Mouse (Mus musculus) left cerebral cortex, adult 2 months (tissue): ENCODE measurements at regions not wholly inside any gene's neighbourhood (a gene's known extent, or its start where the extent isn't known, plus 50 kb on each side); places are given as distances from the start of the nearest gene placed in this dataset.

Experiments
- DNase-seq, 2 experiments: peaks; one replicate each; pipeline ENCODE4 v3.0.0; 2021 to 2022; ENCODE audit warnings: low spot score in 2 of 2, mixed read lengths in 1 of 2; ENCODE audit errors: extremely low spot score in 1 of 2
- H3K27ac ChIP-seq: fragments of 200-600 bp; 2 replicates; pipeline ENCODE4 v1.8.1; 2022
- H3K4me3 ChIP-seq: fragments of 200-600 bp; 2 replicates; pipeline ENCODE4 v1.8.1; 2022
- CTCF ChIP-seq: fragments of 200-600 bp; IDR thresholded peaks from 2 replicates; pipeline ENCODE4 v1.8.1; 2022; ENCODE audit warnings: antibody characterized with exemption, mild to moderate bottlenecking, moderate library complexity
- intact Hi-C: fragments of 180-260 bp; cut with DNase I; formaldehyde crosslinking; loops from one replicate; pipeline ENCODE4 v1.15.1; 2025

DNA sequence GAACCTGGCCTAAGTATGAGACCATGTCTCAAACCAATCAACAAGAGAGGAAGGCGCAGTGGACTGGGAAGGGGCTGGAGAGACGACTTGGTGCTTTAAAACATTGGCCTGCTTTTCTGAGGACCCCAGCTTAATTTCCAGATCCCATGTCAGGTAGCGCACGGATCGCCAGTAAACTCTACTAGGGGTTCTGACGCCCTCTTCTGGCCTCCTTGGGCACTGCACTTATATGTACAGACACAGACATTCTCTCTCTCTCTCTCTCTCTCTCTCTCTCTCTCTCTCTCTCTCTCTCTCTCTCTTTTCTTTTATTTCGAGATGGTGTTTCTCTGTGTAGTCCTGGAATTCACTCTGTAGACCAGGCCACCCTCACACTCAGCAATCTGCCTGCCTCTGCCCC is 60.0 kb upstream of the Zfp217 start:
- intact Hi-C loops, result no loop called here
- no peak; the same call in 1 of the 2 replicates for TF ChIP-seq CTCF
- Histone ChIP-seq H3K27ac (no peak overlapping the region), H3K4me3 (no peak overlapping the region)
- DNase-seq, result no peak

DNA sequence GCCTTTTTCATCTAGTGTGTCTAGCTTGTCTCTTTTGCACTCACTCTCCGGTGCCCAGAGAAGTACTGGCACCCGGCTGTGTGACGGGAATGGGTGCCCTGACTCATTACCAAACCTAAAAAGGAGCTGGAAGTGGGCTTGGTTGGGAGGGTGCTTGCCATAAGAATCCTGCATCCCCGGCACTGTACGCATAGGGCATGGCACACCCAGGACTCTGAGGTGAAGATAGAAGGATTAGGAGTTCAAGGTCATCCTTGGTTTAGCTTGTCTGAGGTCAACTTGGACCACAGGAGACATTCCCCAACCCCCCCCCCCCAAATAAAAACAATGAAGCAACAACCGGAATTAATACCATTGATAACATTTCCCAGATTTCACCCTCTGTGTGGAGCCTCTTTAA is 59.5 kb upstream of the Zfp217 start:
- H3K27ac ChIP-seq, result no peak overlapping the region
- TF ChIP-seq CTCF, result no peak
- DNase-seq, result no peak
- intact Hi-C loops, result no loop called here
- no peak overlapping the region for H3K4me3 ChIP-seq

DNA sequence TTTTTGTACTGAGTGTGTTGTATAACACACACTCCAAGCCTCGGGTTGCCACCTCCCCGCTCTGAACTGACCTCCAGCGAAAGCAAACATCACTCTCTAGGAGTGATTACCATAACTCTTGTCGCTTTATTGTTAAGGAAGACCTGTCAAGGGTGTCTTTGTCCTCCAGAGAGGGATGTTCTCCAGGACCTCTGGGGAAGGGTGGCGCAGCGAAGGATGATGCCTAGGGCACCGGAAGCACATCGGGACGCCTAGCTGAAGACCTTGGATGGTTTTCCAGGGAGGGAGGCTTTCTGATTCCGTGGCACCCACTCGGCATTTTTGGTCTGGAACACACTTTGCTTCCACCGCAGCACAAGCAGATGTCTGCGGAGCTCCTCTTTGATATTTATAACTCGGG is 59.0 kb upstream of the Zfp217 start:
- intact Hi-C loops, result no loop called here
- no peak for DNase-seq
- H3K27ac ChIP-seq, result no peak overlapping the region
- no peak for TF ChIP-seq CTCF
- no peak overlapping the region for H3K4me3 ChIP-seq

- DNase-seq, result no peak
- intact Hi-C loops, result no loop called here
- no peak for TF ChIP-seq CTCF
- H3K27ac ChIP-seq, result no peak overlapping the region
- H3K4me3 ChIP-seq, result no peak overlapping the region
Measured at GRCm38 (mm10) chr2:170206442-170206754, 58.5 kb upstream of the Zfp217 start.

- H3K4me3 ChIP-seq, result peak overlapping the region; percentile 32
- no peak for TF ChIP-seq CTCF
- DNase-seq, result no peak
- H3K27ac ChIP-seq, result no peak overlapping the region
- intact Hi-C loops, result no loop called here
Measured at GRCm38 (mm10) chr2:170205591-170206441, 57.9 kb upstream of the Zfp217 start.

- peak overlapping the region; percentile 32 for H3K4me3 ChIP-seq
- intact Hi-C loops, result loop anchor here (5.0 kb wide), 1 partner anchor 58 kb away; the partner anchor contains the start of gene Zfp217
- DNase-seq, result no peak
- TF ChIP-seq CTCF, result no peak
- no peak overlapping the region for H3K27ac ChIP-seq
Measured at GRCm38 (mm10) chr2:170204768-170205514, 57.0 kb upstream of the Zfp217 start.

DNA sequence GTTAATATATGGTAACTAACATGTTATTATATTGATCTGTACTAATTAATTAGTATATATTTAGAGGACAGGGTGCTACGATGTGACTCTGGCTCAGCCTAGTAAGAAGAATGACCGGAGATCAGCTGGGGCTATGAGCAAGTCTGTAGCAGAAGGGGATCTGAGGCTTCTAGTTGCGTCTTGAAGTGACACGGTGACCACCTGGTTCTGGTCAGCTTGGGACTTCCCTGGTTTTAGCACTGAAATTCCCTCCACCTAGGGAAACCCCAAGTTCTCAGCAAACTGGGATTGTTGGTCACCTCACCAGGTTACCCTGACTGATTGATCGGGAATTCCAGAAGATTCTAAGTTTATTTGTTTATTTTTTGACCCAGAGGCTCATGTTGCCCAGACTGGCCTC is 55.6 kb upstream of the Zfp217 start:
- Histone ChIP-seq H3K4me3 (no peak overlapping the region), H3K27ac (no peak overlapping the region)
- TF ChIP-seq CTCF, result no peak
- intact Hi-C loops, result loop anchor here (5.0 kb wide), 1 partner anchor 56 kb away; the partner anchor contains the start of gene Zfp217
- DNase-seq, result no peak

- DNase-seq, result no peak
- no peak for TF ChIP-seq CTCF
- Histone ChIP-seq H3K27ac (no peak overlapping the region), H3K4me3 (no peak overlapping the region)
- intact Hi-C loops, result loop anchor here (5.0 kb wide), 1 partner anchor 55 kb away; the partner anchor contains the start of gene Zfp217
Measured at GRCm38 (mm10) chr2:170201816-170202371, 54.0 kb upstream of the Zfp217 start.
